Mouse (Mus musculus) cerebellum, adult 2 months (tissue): ENCODE results near the gene Cxcr6. TPM values are rescaled to one million over a fixed set of nuclear protein-coding genes. Genes with fewer than 3 reads are reported as not detected.

ENCODE experiments used
- DNase-seq, 2 experiments: peaks; one replicate each; pipeline ENCODE4 v3.0.0; 2021
- H3K27ac ChIP-seq: fragments of 200-500 bp; 2 replicates; pipeline ENCODE4 v1.5.1; 2012; ENCODE audit warnings: low read length, control low read depth, inconsistent platforms; ENCODE audit not compliant: insufficient read depth
- H3K27me3 ChIP-seq: fragments of 200-500 bp; 2 replicates; pipeline ENCODE4 v1.6.1; 2012; ENCODE audit warnings: inconsistent platforms, mild to moderate bottlenecking, low read length, moderate library complexity; ENCODE audit not compliant: control insufficient read depth, insufficient read depth
- H3K4me1 ChIP-seq: fragments of 200-500 bp; 2 replicates; pipeline ENCODE4 v1.6.1; 2011; ENCODE audit warnings: low read length; ENCODE audit not compliant: control insufficient read depth, insufficient read depth
- H3K4me3 ChIP-seq: fragments of 200-500 bp; replicated peaks from 2 replicates; pipeline ENCODE3; 2011; ENCODE audit warnings: mild to moderate bottlenecking, low read depth, low read length, control low read depth; ENCODE audit not compliant: insufficient read depth
- CTCF ChIP-seq: fragments of 200-500 bp; IDR thresholded peaks from 2 replicates; pipeline ENCODE4 v1.5.1; 2011; ENCODE audit warnings: low read depth, mild to moderate bottlenecking, control low read depth, low read length, moderate library complexity, borderline replicate concordance; ENCODE audit not compliant: insufficient read depth
- POLR2A ChIP-seq: fragments of 200-500 bp; IDR thresholded peaks from 2 replicates; pipeline ENCODE4 v1.6.1; 2011; ENCODE audit warnings: low read length, control low read depth, borderline replicate concordance; ENCODE audit not compliant: insufficient read depth
- WGBS: fragments of 180-500 bp; shearing (Covaris S2); methylation state at CpG from one replicate; pipeline ENCODE4 v1.1.7; 2018; 5-methylcytosine and 5-hydroxymethylcytosine counted together
- polyA plus RNA-seq: library from polyadenylated mRNA; depleted of rRNA; stranded (reverse); fragments of >200 nt; gene quantifications from 2 replicates; pipeline ENCODE4 v1.2.3, GENCODE M21; 2012

Gene Cxcr6
- polyA plus RNA-seq, 1 experiment = 0.07 TPM

GRCm38 (mm10) chr9:123818601-123819000 is 12.3 kb downstream of the Cxcr6 start:
- Histone ChIP-seq H3K4me1 (peaks cover 19% of the 10 kb centered on the region), H3K27ac (no peak overlapping the region), H3K27me3 (no peaks in the 10 kb centered on the region), H3K4me3 (no peak overlapping the region)
- no peak for TF ChIP-seq CTCF
- no peak for TF ChIP-seq POLR2A
- no peak for DNase-seq
- 94% methylated on average over 2 of the region's 2 CpGs for WGBS

- H3K27me3 ChIP-seq = no peaks in the 10 kb centered on the region
- no peak for DNase-seq
- no peak overlapping the region for H3K4me3 ChIP-seq
- H3K27ac ChIP-seq = no peak overlapping the region
- TF ChIP-seq POLR2A (no peak), CTCF (no peak)
- peaks cover 12% of the 10 kb centered on the region; the same call in 1 of the 2 replicates for H3K4me1 ChIP-seq
- WGBS = 89% methylated on average over 3 of the region's 3 CpGs
Observed at GRCm38 (mm10) chr9:123826631-123827030, 20.4 kb downstream of the Cxcr6 start.

GRCm38 (mm10) chr9:123828916-123829315 is 22.6 kb downstream of the Cxcr6 start:
- peaks cover 12% of the 10 kb centered on the region; the same call in 1 of the 2 replicates for H3K4me1 ChIP-seq
- DNase-seq = peak; percentile 81 to 91
- TF ChIP-seq CTCF = no peak
- no peak for TF ChIP-seq POLR2A

GRCm38 (mm10) chr9:123835851-123836250 is 29.6 kb downstream of the Cxcr6 start:
- no peak for TF ChIP-seq POLR2A
- DNase-seq = no peak
- WGBS = 97% methylated on average over 3 of the region's 3 CpGs
- H3K4me1 ChIP-seq = no peaks in the 10 kb centered on the region
- no peak overlapping the region for H3K4me3 ChIP-seq
- no peaks in the 10 kb centered on the region for H3K27me3 ChIP-seq
- no peak overlapping the region for H3K27ac ChIP-seq

More at GRCm38 (mm10) chr9:123828916-123829315, 22.6 kb downstream of the Cxcr6 start:
- Histone ChIP-seq H3K27me3 (no peaks in the 10 kb centered on the region), H3K27ac (peak overlapping the region; percentile 47), H3K4me3 (no peak overlapping the region)
- WGBS = 20% methylated on average over 4 of the region's 4 CpGs

GRCm38 (mm10) chr9:123840243-123840642 is 34.0 kb downstream of the Cxcr6 start:
- DNase-seq = no peak
- TF ChIP-seq POLR2A (no peak), CTCF (no peak)
- H3K27ac ChIP-seq = no peak overlapping the region
- H3K27me3 ChIP-seq = no peaks in the 10 kb centered on the region
- 93% methylated on average over 6 of the region's 6 CpGs for WGBS
- H3K4me3 ChIP-seq = no peak overlapping the region
- no peaks in the 10 kb centered on the region for H3K4me1 ChIP-seq

- no peak for TF ChIP-seq POLR2A
- no peak for TF ChIP-seq CTCF
- Histone ChIP-seq H3K4me3 (no peak overlapping the region), H3K4me1 (no peaks in the 10 kb centered on the region), H3K27ac (no peak overlapping the region), H3K27me3 (no peaks in the 10 kb centered on the region)
- 86% methylated on average over 3 of the region's 3 CpGs for WGBS
- no peak for DNase-seq
Observed at GRCm38 (mm10) chr9:123844468-123844867, 38.2 kb downstream of the Cxcr6 start.

GRCm38 (mm10) chr9:123845120-123845519 is 38.8 kb downstream of the Cxcr6 start:
- H3K4me3 ChIP-seq = no peak overlapping the region
- H3K4me1 ChIP-seq = no peaks in the 10 kb centered on the region
- no peak overlapping the region for H3K27ac ChIP-seq
- TF ChIP-seq CTCF (no peak), POLR2A (no peak)
- 46% methylated on average over 3 of the region's 3 CpGs for WGBS
- no peak for DNase-seq
- H3K27me3 ChIP-seq = no peaks in the 10 kb centered on the region

- TF ChIP-seq POLR2A (no peak), CTCF (no peak)
- no peaks in the 10 kb centered on the region for H3K27me3 ChIP-seq
- no peak for DNase-seq
- 81% methylated on average over 1 of the region's 1 CpGs for WGBS
- H3K4me3 ChIP-seq = no peak overlapping the region
- no peaks in the 10 kb centered on the region for H3K4me1 ChIP-seq
- no peak overlapping the region for H3K27ac ChIP-seq
Observed at GRCm38 (mm10) chr9:123846490-123846889, 40.2 kb downstream of the Cxcr6 start.
